8 mouse cellular contexts compared by ENCODE assay signal in genomic region chr15:10470941-10471340, GRCm38 (mm10). TPM values are rescaled to one million over a fixed set of nuclear protein-coding genes. Genes with fewer than 3 reads are reported as not detected.
DNase-seq lines count a peak whose midpoint lies in the region; ATAC-seq and TF ChIP-seq lines count a peak whose summit lies in the region.

No protein-coding gene starts in this region.

- no peaks in the 10 kb centered on the region for H3K27me3 ChIP-seq in heart, adult 2 months (ENCODE audit: control insufficient read depth, insufficient read depth, low read length)
- H3K27me3 ChIP-seq in forebrain, embryonic 14.5 days (replicated peaks; ENCODE audit: control insufficient read depth, insufficient read depth, low read length), result no peaks in the 10 kb centered on the region
- no peaks in the 10 kb centered on the region for H3K27me3 ChIP-seq in liver, embryonic 16.5 days (ENCODE audit: control insufficient read depth, insufficient read depth, low read depth, low read length)

- DNase-seq in heart, adult 2 months, result no peak
- no peak for DNase-seq in heart, adult 8-10 months (ENCODE audit: low spot score)
- DNase-seq in CD4-positive helper T cell, adult 2 months (ENCODE audit: low read depth, low spot score), result peak; percentile 10
- DNase-seq in forebrain, embryonic 14.5 days (ENCODE audit: low spot score), result no peak
- no peak for DNase-seq in MN1 (ENCODE audit: low spot score)
- DNase-seq in right cerebral cortex, postnatal 25 days, result no peak
- DNase-seq in frontal cortex, postnatal 36 days (ENCODE audit: low spot score in 2 of 2), result no peak

- peak overlapping the region; percentile 70 for H3K4me3 ChIP-seq in heart, adult 2 months
- H3K4me3 ChIP-seq in forebrain, embryonic 14.5 days (ENCODE audit: low read depth, low read length), result peak overlapping the region; percentile 82
- H3K4me3 ChIP-seq in liver, embryonic 16.5 days (ENCODE audit: low read depth, low read length), result peak overlapping the region; percentile 84

- H3K9ac ChIP-seq in heart, adult 2 months (ENCODE audit: low read depth, low read length), result peak overlapping the region; percentile 70; the same call in 1 of the 2 replicates
- H3K9ac ChIP-seq in forebrain, embryonic 14.5 days (ENCODE audit: low read length), result peak overlapping the region; percentile 88
- H3K9ac ChIP-seq in liver, embryonic 16.5 days (ENCODE audit: low read depth, low read length), result peak overlapping the region; percentile 83; the same call in 1 of the 2 replicates

- H3K9me3 ChIP-seq in forebrain, embryonic 14.5 days (replicated peaks; ENCODE audit: control insufficient read depth, low read length), result no peaks in the 10 kb centered on the region
- H3K9me3 ChIP-seq in liver, embryonic 16.5 days (replicated peaks; ENCODE audit: control insufficient read depth, low read length), result no peaks in the 10 kb centered on the region

- intact Hi-C loops in heart, adult 2 months (cut with DNase I), result loop anchor here (1.0 to 5.0 kb wide), 2 partner anchors 14 to 511 kb away; partner anchors contain the start of genes Amacr and Brix1

- no peak for TF ChIP-seq CTCF in heart, adult 2 months (IDR thresholded peaks at IDR 0.05)

- no peaks in the 10 kb centered on the region for H3K36me3 ChIP-seq in heart, adult 2 months (ENCODE audit: control insufficient read depth, insufficient read depth, low read length)
- peaks cover 10% of the 10 kb centered on the region for H3K36me3 ChIP-seq in forebrain, embryonic 14.5 days (ENCODE audit: control insufficient read depth, insufficient read depth, low read length)
- peaks cover 4% of the 10 kb centered on the region for H3K36me3 ChIP-seq in liver, embryonic 16.5 days (ENCODE audit: control insufficient read depth, insufficient read depth)

- TF ChIP-seq POLR2A in heart, adult 2 months (IDR thresholded peaks at IDR 0.05; ENCODE audit: insufficient read depth, low read depth, low read length), result no peak

- TF ChIP-seq EP300 in heart, adult 2 months (IDR thresholded peaks at IDR 0.05; ENCODE audit: insufficient read depth, low read depth, low read length), result no peak

- WGBS in heart, adult 2 months, result 15% methylated on average over 3 of the region's 3 CpGs
- 9% methylated on average over 3 of the region's 3 CpGs for WGBS in forebrain, embryonic 14.5 days
- 44% methylated on average over 3 of the region's 3 CpGs for WGBS in liver, embryonic 16.5 days (ENCODE audit: insufficient replicate concordance)

- peaks cover 4% of the 10 kb centered on the region for H3K79me2 ChIP-seq in heart, adult 2 months (replicated peaks; ENCODE audit: control insufficient read depth, insufficient read depth, low read length)

- H3K4me2 ChIP-seq in forebrain, embryonic 14.5 days (ENCODE audit: low read length), result peak overlapping the region; percentile 82
- H3K4me2 ChIP-seq in liver, embryonic 16.5 days (ENCODE audit: low read depth, low read length), result peak overlapping the region; percentile 97

- peaks cover 1% of the 10 kb centered on the region for H3K4me1 ChIP-seq in heart, adult 2 months (ENCODE audit: control insufficient read depth, insufficient read depth, low read length)
- peaks cover 5% of the 10 kb centered on the region; the same call in 1 of the 2 replicates for H3K4me1 ChIP-seq in forebrain, embryonic 14.5 days (ENCODE audit: control insufficient read depth, insufficient read depth, low read length)
- peaks cover 5% of the 10 kb centered on the region for H3K4me1 ChIP-seq in liver, embryonic 16.5 days (ENCODE audit: control insufficient read depth, low read depth, low read length)

- no peak; the same call in 1 of the 2 replicates for ATAC-seq in forebrain, embryonic 14.5 days
- ATAC-seq in liver, embryonic 16.5 days (ENCODE audit: low read depth), result no peak

- H3K27ac ChIP-seq in heart, adult 2 months, result peak overlapping the region; percentile 72
- no peak overlapping the region; the same call in 1 of the 2 replicates for H3K27ac ChIP-seq in forebrain, embryonic 14.5 days (ENCODE audit: low read depth, low read length)
- peak overlapping the region; percentile 79; the same call in 1 of the 2 replicates for H3K27ac ChIP-seq in liver, embryonic 16.5 days (ENCODE audit: low read length)

RNA-seq across cellular contexts. Expression of gene Dnajc21, which starts 0.6 kb away (rescaled TPM):
- total RNA-seq in heart, adult 2 months (2021), result 10 to 100 TPM; 34.5 to 41.2 TPM
- 2.2 and 5.4 TPM in 2 replicates for polyA plus RNA-seq in heart, adult 2 months (2012; rRNA removed)
- total RNA-seq in heart, adult 8-10 months (2022), result 10 to 100 TPM; 32.7 to 37.0 (median 35.8) TPM
- 5.1 and 7.0 TPM in 2 replicates for polyA plus RNA-seq in forebrain, embryonic 14.5 days (2014; fragmentation: Nextera tagmentation; extraction: Ambion mirVana)
- 1.9 and 2.9 TPM in 2 replicates for polyA plus RNA-seq in liver, embryonic 16.5 days (2015; fragmentation: Nextera tagmentation; extraction: Ambion mirVana)

RNA-seq across cellular contexts. Expression of gene Brix1, which starts 14.8 kb away (rescaled TPM):
- total RNA-seq in heart, adult 2 months (2021), result 10 to 100 TPM; 20.9 to 24.4 TPM
- 2.6 and 4.5 TPM in 2 replicates for polyA plus RNA-seq in heart, adult 2 months (2012; rRNA removed)
- total RNA-seq in heart, adult 8-10 months (2022), result 10 to 100 TPM; 16.9 to 20.8 (median 19.0) TPM
- polyA plus RNA-seq in forebrain, embryonic 14.5 days (2014; fragmentation: Nextera tagmentation; extraction: Ambion mirVana), result 90.4 and 101 TPM in 2 replicates
- polyA plus RNA-seq in liver, embryonic 16.5 days (2015; fragmentation: Nextera tagmentation; extraction: Ambion mirVana), result 40.0 and 47.7 TPM in 2 replicates

RNA-seq across cellular contexts. Expression of gene Rad1, which starts 14.9 kb away (rescaled TPM):
- 1 to 10 TPM; 9.0 to 9.3 TPM for total RNA-seq in heart, adult 2 months (2021)
- polyA plus RNA-seq in heart, adult 2 months (2012; rRNA removed), result 4.8 and 9.6 TPM in 2 replicates
- total RNA-seq in heart, adult 8-10 months (2022), result 10 to 100 TPM in 1 of 4 experiments, 1 to 10 TPM in 3; 7.7 to 10.3 (median 8.3) TPM
- polyA plus RNA-seq in forebrain, embryonic 14.5 days (2014; fragmentation: Nextera tagmentation; extraction: Ambion mirVana), result 13.7 and 14.3 TPM in 2 replicates
- 11.1 and 12.2 TPM in 2 replicates for polyA plus RNA-seq in liver, embryonic 16.5 days (2015; fragmentation: Nextera tagmentation; extraction: Ambion mirVana)
